Mouse (Mus musculus) bone marrow macrophage, adult 2 months (primary cell): ENCODE measurements around the gene Pam16.

Experiments used
- CTCF ChIP-seq: IDR thresholded peaks from 2 replicates; pipeline ENCODE4 v1.5.1; 2012; ENCODE audit warnings: low read depth, mild to moderate bottlenecking, low read length, moderate library complexity
- POLR2A ChIP-seq: IDR thresholded peaks from 2 replicates; pipeline ENCODE4 v1.6.1; 2012; ENCODE audit warnings: mild to moderate bottlenecking, low read depth, low read length, borderline replicate concordance

- no peak for TF ChIP-seq CTCF
- TF ChIP-seq POLR2A: no peak
Measured at GRCm38 (mm10) chr16:4616829-4617228, 8.0 kb downstream of the Pam16 start.
